In the genomic region with DNA sequence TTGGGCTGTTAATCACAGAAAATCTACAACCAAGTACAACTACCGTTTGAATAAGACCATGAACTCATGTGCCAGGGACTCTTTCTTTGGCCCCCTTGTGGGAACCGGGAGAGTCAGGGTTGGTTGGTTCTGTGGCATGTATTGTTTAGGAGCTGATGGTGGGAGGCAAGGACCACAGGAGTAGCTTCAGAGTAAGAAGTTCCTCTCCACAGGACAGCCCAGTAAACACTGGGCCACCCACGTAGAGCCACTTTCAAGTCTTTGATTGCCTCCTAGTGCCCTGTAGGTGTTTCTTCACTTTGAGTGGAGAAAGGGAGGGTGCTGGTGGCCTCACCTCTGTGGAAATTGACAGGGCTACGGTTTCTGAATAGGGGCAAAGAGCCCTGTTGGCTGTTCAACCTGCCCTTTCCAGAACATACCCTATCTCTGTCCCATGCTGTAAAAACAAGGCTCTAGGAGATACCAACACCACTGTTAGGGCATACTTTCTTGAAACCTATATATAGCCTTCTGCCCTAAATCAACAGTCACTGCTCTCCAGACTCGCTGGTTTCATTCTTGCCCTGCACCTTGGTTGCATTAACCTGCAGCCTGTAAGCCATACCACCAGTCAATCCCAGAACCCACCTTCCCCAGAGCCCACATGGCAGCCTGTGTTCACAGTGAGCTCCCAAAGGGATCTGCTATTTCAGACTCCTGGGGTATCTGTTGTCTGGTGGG, we compare ENCODE assay signal across 11 mouse cellular contexts. TPM values are rescaled to one million over a fixed set of nuclear protein-coding genes. Genes with fewer than 3 reads are reported as not detected.
A peak's percentile ranks its signal among the peaks of the same experiment; 100 is the strongest.
DNase-seq lines count a peak whose midpoint lies in the region; ATAC-seq lines count a peak whose summit lies in the region.
"Had no signal": no experiment of that assay in that cellular context is flagged by ENCODE, and none has a peak within 500 bp of the region (broad histone marks: within the 10 kb centered on the region; RNA-seq: fewer than 3 reads in every experiment).

No protein-coding gene starts in this region.

- WGBS in kidney, embryonic 14.5 days, result 19% methylated on average over 5 of the region's 5 CpGs

- H3K9ac ChIP-seq in kidney, embryonic 14.5 days (ENCODE audit: low read depth, low read length), result no peak overlapping the region
- H3K9ac ChIP-seq: hindbrain, embryonic 15.5 days; midbrain, embryonic 12.5 days had no signal

- no peaks in the 10 kb centered on the region for H3K9me3 ChIP-seq in kidney, embryonic 14.5 days (ENCODE audit: control insufficient read depth, low read length)
- H3K9me3 ChIP-seq: hindbrain, embryonic 15.5 days; midbrain, embryonic 12.5 days had no signal

- H3K4me1 ChIP-seq in kidney, embryonic 14.5 days (ENCODE audit: control insufficient read depth, insufficient read depth, low read length), result 0 out of 2 replicates have a peak, but pooled peaks cover 3% of the 10 kb centered on the region
- H3K4me1 ChIP-seq: hindbrain, embryonic 15.5 days; midbrain, embryonic 12.5 days had no signal

- no peak for DNase-seq in kidney, adult 9 months
- peak; percentile 4 for DNase-seq in A20 (ENCODE audit: low read depth, low spot score)
- peak; percentile 59 for DNase-seq in ES-CJ7 (ENCODE audit: low read depth, low spot score)
- peak; percentile 48 for DNase-seq in forelimb bud, embryonic 11.5 days (ENCODE audit: low read depth, low spot score)
- DNase-seq in neural tube, embryonic 10.5 days (ENCODE audit: extremely low spot score, low spot score), result no peak
- DNase-seq in frontal cortex, postnatal 14 days (ENCODE audit: low spot score in 2 of 2), result no peak
- DNase-seq: right cerebral cortex, adult 18-20 months; thymus, postnatal 14 days had no signal

- ATAC-seq in kidney, embryonic 14.5 days (ENCODE audit: low FRiP score, low TSS enrichment), result peak; percentile 84

- H3K4me2 ChIP-seq in kidney, embryonic 14.5 days (replicated peaks; ENCODE audit: low read depth, low read length), result no peak overlapping the region
- H3K4me2 ChIP-seq: hindbrain, embryonic 15.5 days; midbrain, embryonic 12.5 days had no signal

- H3K27me3 ChIP-seq in kidney, embryonic 14.5 days (ENCODE audit: control insufficient read depth, insufficient read depth, low read length), result no peaks in the 10 kb centered on the region
- H3K27me3 ChIP-seq: hindbrain, embryonic 15.5 days had no signal

- H3K36me3 ChIP-seq in kidney, embryonic 14.5 days (ENCODE audit: control insufficient read depth, insufficient read depth, low read length), result peaks cover 24% of the 10 kb centered on the region

- no peak overlapping the region for H3K4me3 ChIP-seq in kidney, embryonic 14.5 days (ENCODE audit: low read length)
- H3K4me3 ChIP-seq: hindbrain, embryonic 15.5 days; midbrain, embryonic 12.5 days had no signal

- H3K27ac ChIP-seq in kidney, embryonic 14.5 days (ENCODE audit: low read depth, low read length), result 0 out of 2 replicates have a peak overlapping the region, but pooled peaks have one; percentile 39
- H3K27ac ChIP-seq: hindbrain, embryonic 15.5 days; midbrain, embryonic 12.5 days had no signal

RNA-seq across cellular contexts. Expression of a gene that starts 35.4 kb away (rescaled TPM):
- polyA plus RNA-seq in kidney, embryonic 14.5 days (2014; fragmentation: Nextera tagmentation; extraction: Ambion mirVana), result 39.3 and 49.5 TPM in 2 replicates

RNA-seq across cellular contexts. Expression of a gene that starts 39.3 kb away (rescaled TPM):
- 29.3 and 51.6 TPM in 2 replicates for polyA plus RNA-seq in kidney, embryonic 14.5 days (2014; fragmentation: Nextera tagmentation; extraction: Ambion mirVana)

Comparison
In these comparisons a context has a peak if more than half of its experiments do, and no peak if none do; other contexts are left out.
1. DNase-seq: peak in A20 (single experiment), ES-CJ7 (single experiment) and forelimb bud, embryonic 11.5 days (single experiment); none in kidney, adult 9 months (single experiment), neural tube, embryonic 10.5 days (single experiment) and frontal cortex, postnatal 14 days (0 of 2).